Mouse (Mus musculus) cerebellum, adult 8-10 months (tissue): ENCODE data around the gene Tsc22d3.

ENCODE experiments used
- DNase-seq: peaks from one replicate; pipeline ENCODE4 v3.0.0; 2022

Gene Tsc22d3

GRCm38 (mm10) chrX:140493527-140494029 lies 106.9 kb downstream of the Tsc22d3 start:
- DNase-seq: no peak

DNA sequence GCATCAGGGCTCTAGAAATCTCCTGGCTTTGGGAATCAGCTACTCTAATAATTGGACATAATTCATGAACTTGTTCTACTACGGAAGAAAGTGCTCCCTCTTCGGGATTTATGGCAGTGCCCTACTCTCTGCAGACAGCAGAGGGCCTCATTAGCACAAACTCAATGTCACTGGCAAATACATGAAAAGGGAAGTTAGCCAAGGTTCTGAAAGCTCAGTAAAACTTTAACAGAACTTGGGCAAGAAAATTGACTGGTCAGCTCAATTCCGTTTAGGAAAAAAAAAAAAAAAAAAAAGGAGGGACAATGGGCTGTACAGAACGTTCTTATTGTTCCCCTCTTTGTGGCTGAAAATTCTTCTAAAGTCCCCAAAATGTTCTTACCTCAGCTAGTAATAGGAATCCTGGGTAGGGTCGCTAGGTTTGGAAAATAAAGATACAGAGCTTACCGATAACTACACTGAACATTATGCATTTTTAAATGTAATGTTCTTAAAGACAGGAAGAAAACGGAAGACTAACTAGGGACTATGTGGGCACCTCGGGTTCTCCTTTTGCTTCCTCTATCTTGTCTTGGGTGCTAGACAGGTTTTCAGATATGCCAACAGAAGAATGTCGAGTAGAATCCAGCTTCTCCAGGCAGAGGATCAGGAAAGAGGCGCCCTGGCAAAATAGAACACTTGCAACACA lies 108.4 kb downstream of the Tsc22d3 start:
- DNase-seq: peak; percentile 20

- no peak for DNase-seq
These were observed 110.3 kb downstream of the Tsc22d3 start for GRCm38 (mm10) chrX:140490203-140490602.
